Mouse (Mus musculus) monocyte, adult 5-6 weeks (primary cell): ENCODE measurements around the gene Aldh16a1. TPM values are rescaled to one million over a fixed set of nuclear protein-coding genes. Genes with fewer than 3 reads are reported as not detected.
"Not testable (repeated sequence)": the region's sequence is repeated elsewhere in the genome, so short reads cannot be mapped to it uniquely, and the experiment has no call there.

ENCODE experiments used
- ATAC-seq: fragments of 153-309, 156-312 bp; replicated peaks from 2 replicates; pipeline ENCODE4 v1.8.0; 2017; ENCODE audit warnings: mild to moderate bottlenecking; ENCODE audit not compliant: low TSS enrichment, insufficient number of reproducible peaks, severe bottlenecking, poor library complexity, low FRiP score
- total RNA-seq: library from RNA; stranded (forward); fragments of 200-1000, 200-491, 200-594 nt; gene quantifications from 3 replicates; pipeline ENCODE4 v1.2.3, GENCODE M21; 2017

The Aldh16a1 gene
- total RNA-seq, 1 experiment from 2014 or later, result 28.6 TPM

GRCm38 (mm10) chr7:45103652-45104180 is 50.7 kb downstream of the Aldh16a1 start, which contains the start of gene Fcgrt:
TSS of gene Fcgrt (minus strand) at chr7:45103851.
- peak; percentile 97 for ATAC-seq

- no peak for ATAC-seq
Measured at GRCm38 (mm10) chr7:45102940-45103585, 51.3 kb downstream of the Aldh16a1 start.

- ATAC-seq, result no peak
Measured at GRCm38 (mm10) chr7:45102441-45102840, 51.9 kb downstream of the Aldh16a1 start.

- no peak for ATAC-seq
Measured at GRCm38 (mm10) chr7:45100046-45100445, 54.3 kb downstream of the Aldh16a1 start.

GRCm38 (mm10) chr7:45098541-45099240 is 55.7 kb downstream of the Aldh16a1 start:
- ATAC-seq, result no peak

- ATAC-seq, result peak; percentile 49
Measured at GRCm38 (mm10) chr7:45097479-45097878, 56.9 kb downstream of the Aldh16a1 start.

- not testable (repeated sequence) for ATAC-seq
Measured at GRCm38 (mm10) chr7:45095965-45096364, 58.4 kb downstream of the Aldh16a1 start.

- ATAC-seq, result peak; percentile 59
Measured at GRCm38 (mm10) chr7:45095367-45095766, 59.0 kb downstream of the Aldh16a1 start.

- no peak for ATAC-seq
Measured at GRCm38 (mm10) chr7:45094121-45094520, 60.3 kb downstream of the Aldh16a1 start.

GRCm38 (mm10) chr7:45093516-45093905 is 60.9 kb downstream of the Aldh16a1 start:
- ATAC-seq, result no peak

- ATAC-seq, result no peak
Measured at GRCm38 (mm10) chr7:45092828-45093515, 61.4 kb downstream of the Aldh16a1 start.

- ATAC-seq, result no peak
Measured at GRCm38 (mm10) chr7:45092048-45092447, 62.3 kb downstream of the Aldh16a1 start, which contains the start of gene Rcn3. TSS of gene Rcn3 (minus strand) at chr7:45092221.

GRCm38 (mm10) chr7:45091001-45091990 is 63.1 kb downstream of the Aldh16a1 start:
- ATAC-seq, result peak; percentile 41; the same call in 1 of the 2 replicates

Other genes with a start within 250 kb of the Aldh16a1 start
- gene Ap2a1, start 225.1 kb downstream of the Aldh16a1 start, total RNA-seq, result 10.3 to 21.7 TPM (median 21.0 TPM) in 3 replicates
- not detected in 3 replicates for gene Tsks, start 211.4 kb downstream of the Aldh16a1 start, total RNA-seq
- not detected in 3 replicates for gene Cpt1c, start 179.7 kb downstream of the Aldh16a1 start, total RNA-seq
- 57.2 to 80.2 TPM (median 58.1 TPM) in 3 replicates for gene Prmt1, start 168.0 kb downstream of the Aldh16a1 start, total RNA-seq
- gene Irf3, start 156.9 kb downstream of the Aldh16a1 start, total RNA-seq, result 83.1 to 122 TPM (median 104 TPM) in 3 replicates
- 2.7 to 13.0 TPM (median 7.7 TPM) in 3 replicates for gene Bcl2l12, start 155.9 kb downstream of the Aldh16a1 start, total RNA-seq
- gene Scaf1, start 138.2 kb downstream of the Aldh16a1 start, total RNA-seq, result 15.3 to 21.1 TPM (median 16.7 TPM) in 3 replicates
- 43.0 to 51.7 TPM (median 49.7 TPM) in 3 replicates for gene Rras, start 136.6 kb downstream of the Aldh16a1 start, total RNA-seq
- 1.6 to 5.0 TPM (median 2.0 TPM) in 3 replicates for gene Prr12, start 101.7 kb downstream of the Aldh16a1 start, total RNA-seq
- gene Nosip, start 92.2 kb downstream of the Aldh16a1 start, total RNA-seq, result 45.8 to 57.3 TPM (median 52.8 TPM) in 3 replicates
- gene Prrg2, start 91.9 kb downstream of the Aldh16a1 start, total RNA-seq, result 1.5 to 12.8 TPM (median 3.7 TPM) in 3 replicates
- gene Rcn3, start 62.4 kb downstream of the Aldh16a1 start, total RNA-seq, result 6.2 to 20.1 TPM (median 15.3 TPM) in 3 replicates
- gene Fcgrt, start 50.7 kb downstream of the Aldh16a1 start, total RNA-seq, result 74.9 to 100 TPM (median 91.0 TPM) in 3 replicates
- 1,164 to 1,516 TPM (median 1,507 TPM) in 3 replicates for gene Rps11, start 30.1 kb downstream of the Aldh16a1 start, total RNA-seq
- 2,771 to 4,251 TPM (median 4,236 TPM) in 3 replicates for gene Rpl13a, start 25.8 kb downstream of the Aldh16a1 start, total RNA-seq
- gene Gm45713, start 18.4 kb downstream of the Aldh16a1 start, total RNA-seq, result 1.5 TPM in 1 of 3 replicates, not detected in the others
- gene Flt3l, start 18.2 kb downstream of the Aldh16a1 start, total RNA-seq, result 35.3 to 62.4 TPM (median 36.7 TPM) in 3 replicates
- 23.4 to 37.8 TPM (median 26.8 TPM) in 3 replicates for gene Pih1d1, start 281 bp downstream of the Aldh16a1 start, total RNA-seq
- gene Slc17a7, start 9.4 kb upstream of the Aldh16a1 start, total RNA-seq, result not detected in 3 replicates
- not detected in 3 replicates for gene Gfy, start 25.0 kb upstream of the Aldh16a1 start, total RNA-seq
- not detected in 3 replicates for gene Pth2, start 26.4 kb upstream of the Aldh16a1 start, total RNA-seq
- 0.75 TPM in 1 of 3 replicates, not detected in the others for gene Ccdc155, start 50.3 kb upstream of the Aldh16a1 start, total RNA-seq
- 4.7 to 8.7 TPM (median 6.1 TPM) in 3 replicates for gene Dkkl1, start 57.6 kb upstream of the Aldh16a1 start, total RNA-seq
- 0.48 to 2.5 TPM (median 0.64 TPM) in 3 replicates for gene Tead2, start 61.2 kb upstream of the Aldh16a1 start, total RNA-seq
- gene Cd37, start 84.5 kb upstream of the Aldh16a1 start, total RNA-seq, result 112 to 185 TPM (median 125 TPM) in 3 replicates
- gene Slc6a16, start 86.5 kb upstream of the Aldh16a1 start, total RNA-seq, result 0.64 TPM in 1 of 3 replicates, not detected in the others
- not detected in 3 replicates for gene Slc6a21, start 122.9 kb upstream of the Aldh16a1 start, total RNA-seq
- 9.7 to 15.3 TPM (median 10.4 TPM) in 3 replicates for gene Trpm4, start 179.2 kb upstream of the Aldh16a1 start, total RNA-seq
- gene Hrc, start 180.7 kb upstream of the Aldh16a1 start, total RNA-seq, result not detected in 3 replicates
- gene Ppfia3, start 212.4 kb upstream of the Aldh16a1 start, total RNA-seq, result 0.19 TPM in 1 of 3 replicates, not detected in the others
- not detected in 3 replicates for gene Lin7b, start 216.0 kb upstream of the Aldh16a1 start, total RNA-seq
- 293 to 444 TPM (median 324 TPM) in 3 replicates for gene Snrnp70, start 241.2 kb upstream of the Aldh16a1 start, total RNA-seq